Mouse (Mus musculus) liver (tissue): ENCODE measurements around the gene Bmi1.

ENCODE experiments used
- DNase-seq: peaks from one replicate; pipeline ENCODE4 v3.0.0-alpha.2; 2020; ENCODE audit warnings: mixed read lengths

Gene Bmi1

DNA sequence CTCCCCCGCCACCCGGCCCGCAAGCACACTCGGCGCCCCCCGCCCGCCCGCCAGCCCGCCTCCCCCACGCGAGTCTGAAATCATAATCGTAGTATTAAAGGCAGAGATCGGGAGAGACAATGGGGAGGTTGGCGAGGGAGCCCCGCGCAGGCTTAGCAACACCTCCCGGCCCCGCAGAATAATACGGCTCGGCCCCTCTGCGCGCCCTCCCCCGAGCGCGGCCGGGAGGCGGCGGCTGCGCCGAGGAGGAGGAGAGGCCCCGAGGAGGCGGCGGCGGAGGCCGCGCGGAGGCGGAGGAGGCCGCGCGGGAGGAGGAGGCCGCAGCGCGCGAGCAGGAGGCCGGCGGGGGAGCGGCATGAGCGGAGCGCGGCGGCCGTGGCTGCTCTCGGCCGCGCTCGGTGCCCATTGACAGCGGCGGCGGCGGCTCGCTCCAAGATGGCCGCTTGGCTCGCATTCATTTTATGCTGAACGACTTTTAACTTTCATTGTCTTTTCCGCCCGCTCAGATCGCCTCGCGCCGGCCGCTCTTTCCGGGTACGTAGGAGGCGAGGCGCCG, at the start of gene Bmi1:
Gene Bmi1 (plus strand): TSS at position 83 of the 556 bp plus-strand sequence.
- peak; percentile 66 for DNase-seq

DNA sequence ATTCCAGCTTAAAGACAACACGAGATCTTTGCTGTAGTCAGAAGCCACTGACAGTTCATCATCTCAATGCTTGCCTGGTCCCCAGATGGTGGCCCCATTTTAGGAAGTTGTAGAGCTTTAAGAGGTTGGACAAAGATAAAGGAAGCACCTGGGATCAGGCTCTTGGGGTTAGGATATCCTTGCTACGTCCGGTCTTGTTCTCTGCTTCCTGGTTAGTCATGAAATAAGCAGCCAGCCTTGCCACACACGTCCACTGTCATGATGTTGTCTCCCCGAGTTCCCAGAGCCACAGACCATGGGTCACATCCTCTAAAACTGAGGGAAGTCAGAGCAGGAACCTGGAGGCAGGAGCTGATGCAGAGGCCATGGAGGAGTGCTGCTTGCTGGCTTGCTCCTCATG, 46.3 kb upstream of the Bmi1 start:
- no peak for DNase-seq

DNA sequence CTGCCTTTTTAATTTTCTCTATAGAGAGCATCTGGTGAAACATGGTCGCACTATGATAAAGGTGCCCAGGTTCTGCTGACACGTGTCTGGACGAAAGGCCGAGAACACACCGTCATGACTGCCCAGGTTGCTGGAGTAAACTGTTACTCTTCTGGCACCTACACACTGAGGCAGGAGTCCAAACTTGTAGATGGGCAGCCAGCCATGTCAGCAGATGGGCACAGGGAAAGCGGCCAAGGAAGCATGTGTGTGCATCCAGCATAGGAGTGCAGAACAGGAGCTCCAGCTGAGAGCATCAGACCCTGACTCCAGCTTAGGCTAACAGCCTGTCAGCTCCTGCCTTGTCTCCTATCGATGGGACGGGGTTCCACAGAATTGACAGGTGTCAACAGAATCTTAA, 41.8 kb upstream of the Bmi1 start:
- no peak for DNase-seq

DNA sequence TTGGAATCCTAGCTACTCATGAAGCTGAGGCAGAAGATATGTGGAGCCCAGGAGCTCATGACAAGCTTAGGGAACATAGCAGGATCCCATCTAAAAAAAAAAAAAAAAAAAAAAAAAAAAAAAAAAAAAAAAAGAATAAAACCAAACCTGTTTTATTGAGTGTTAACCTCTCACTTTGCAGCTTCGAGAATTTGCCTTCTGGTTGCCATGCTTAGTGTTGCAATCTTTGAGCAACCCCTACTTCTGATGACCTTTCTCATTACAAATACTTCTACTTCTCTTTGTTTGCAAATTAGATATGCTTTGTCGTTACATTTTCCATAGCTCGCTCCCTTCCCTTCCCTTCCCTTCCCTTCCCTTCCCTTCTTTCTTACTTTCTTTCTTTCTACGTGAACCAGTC, 28.3 kb upstream of the Bmi1 start:
- no peak for DNase-seq

DNA sequence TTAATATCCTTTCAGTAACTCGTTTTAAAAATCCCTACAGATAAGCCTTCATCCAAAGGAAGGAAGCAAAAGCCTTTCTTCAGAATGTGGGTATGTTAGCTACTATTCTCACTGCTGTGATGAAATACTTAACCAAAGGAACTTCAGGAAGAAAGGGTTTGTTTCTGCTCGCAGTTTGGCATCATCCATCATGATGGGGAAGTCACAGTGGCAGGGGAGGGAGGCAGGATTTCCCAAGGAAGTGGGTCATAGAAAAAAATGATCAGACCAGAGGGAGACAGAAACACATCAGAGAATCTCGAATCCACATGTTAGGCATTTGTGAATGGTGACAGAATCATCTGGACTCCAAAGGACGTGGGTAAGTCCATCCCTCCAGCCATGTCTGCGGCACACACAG, 22.0 kb upstream of the Bmi1 start:
- no peak for DNase-seq

DNA sequence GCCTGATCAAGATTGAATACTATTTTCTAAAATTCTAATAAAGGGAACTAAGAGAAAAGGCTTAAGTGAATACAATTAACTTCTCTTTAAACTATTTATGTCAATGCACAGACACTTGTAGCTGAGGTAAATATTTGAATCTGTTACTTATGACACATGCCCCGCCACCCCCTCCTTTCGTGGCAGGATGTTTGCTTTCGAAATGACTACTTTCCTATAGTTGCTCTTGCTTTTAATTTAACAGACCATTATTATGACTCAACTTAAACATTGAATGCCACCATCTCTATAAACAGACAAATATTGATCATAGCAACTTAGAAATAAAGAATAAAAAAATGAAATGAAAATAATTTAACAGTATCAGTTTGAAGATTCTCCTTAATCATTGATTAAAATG, 12.8 kb upstream of the Bmi1 start:
- DNase-seq: no peak

DNA sequence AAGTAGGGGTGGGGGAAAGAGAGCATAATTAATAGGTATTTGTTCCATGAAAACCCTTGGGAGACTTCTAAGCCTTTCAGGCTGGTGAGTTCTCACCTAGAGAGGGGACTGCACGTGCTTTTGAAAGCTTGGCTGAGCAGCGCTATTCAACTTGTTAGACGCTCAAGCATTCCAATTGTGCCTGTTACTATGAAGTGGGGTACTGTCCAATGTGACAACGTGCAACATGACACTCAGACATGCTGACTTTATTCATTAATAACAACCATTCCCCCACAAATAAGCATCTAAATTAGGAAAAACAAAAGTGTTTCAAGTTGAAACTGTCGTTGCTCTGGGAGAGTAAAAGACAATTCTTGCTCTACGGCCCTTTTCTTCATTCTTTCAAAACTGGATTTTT, 5.8 kb upstream of the Bmi1 start:
- DNase-seq: no peak

DNA sequence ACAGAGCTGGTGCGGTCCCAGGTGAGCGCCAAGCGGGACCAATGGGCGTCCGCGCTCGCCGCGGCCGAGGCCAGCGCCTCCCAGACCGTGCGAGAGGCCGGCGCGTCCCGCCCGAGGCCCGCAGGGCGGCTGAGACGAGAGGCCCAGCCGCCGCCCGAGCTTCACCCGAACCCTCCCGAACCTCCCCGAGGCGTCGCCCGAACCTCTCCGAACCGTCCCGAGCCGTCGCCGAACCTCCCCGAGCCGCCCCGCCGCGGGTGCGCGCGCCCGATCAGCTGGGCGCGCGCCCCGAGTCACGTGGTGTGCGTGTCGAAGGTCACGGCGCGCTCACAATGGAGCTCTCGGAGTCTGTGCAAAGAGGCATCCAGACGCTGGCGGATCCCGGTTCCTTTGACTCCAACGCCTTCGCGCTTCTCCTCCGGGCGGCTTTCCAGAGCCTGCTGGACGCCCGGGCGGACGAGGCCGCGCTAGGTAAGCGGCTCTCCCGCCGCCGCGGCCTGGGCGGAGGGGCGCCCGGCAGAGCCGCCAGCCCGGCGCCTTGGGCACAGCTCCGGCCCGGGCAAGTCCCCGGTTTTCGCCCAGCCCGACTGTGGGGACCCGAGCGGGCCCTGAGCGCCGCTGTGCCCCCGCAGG, 4.6 kb upstream of the Bmi1 start, which contains the start of gene Commd3:
Gene Commd3 (plus strand): TSS at position 252 of the 633 bp plus-strand sequence.
- DNase-seq: peak; percentile 88

DNA sequence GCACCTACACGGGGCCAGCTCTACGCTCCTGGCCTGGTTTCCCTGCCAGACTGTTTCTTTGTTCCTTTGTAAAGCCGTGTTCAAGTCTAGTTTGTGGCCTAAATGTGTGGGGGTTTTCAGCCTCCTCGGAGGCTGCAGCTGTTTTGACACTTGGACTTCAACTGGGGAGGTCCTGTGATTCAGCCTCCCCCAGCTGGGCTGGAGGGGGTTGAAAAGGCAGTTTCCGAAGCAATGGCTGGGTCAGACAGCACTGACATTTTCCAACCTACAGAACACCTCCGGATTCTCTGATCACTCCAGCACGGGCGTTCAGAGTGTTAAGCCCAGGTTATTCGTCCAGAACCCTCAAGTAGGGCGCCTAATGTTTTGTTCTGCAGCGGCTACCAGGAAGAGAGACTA, 4.1 kb upstream of the Bmi1 start:
- DNase-seq: peak; percentile 31

DNA sequence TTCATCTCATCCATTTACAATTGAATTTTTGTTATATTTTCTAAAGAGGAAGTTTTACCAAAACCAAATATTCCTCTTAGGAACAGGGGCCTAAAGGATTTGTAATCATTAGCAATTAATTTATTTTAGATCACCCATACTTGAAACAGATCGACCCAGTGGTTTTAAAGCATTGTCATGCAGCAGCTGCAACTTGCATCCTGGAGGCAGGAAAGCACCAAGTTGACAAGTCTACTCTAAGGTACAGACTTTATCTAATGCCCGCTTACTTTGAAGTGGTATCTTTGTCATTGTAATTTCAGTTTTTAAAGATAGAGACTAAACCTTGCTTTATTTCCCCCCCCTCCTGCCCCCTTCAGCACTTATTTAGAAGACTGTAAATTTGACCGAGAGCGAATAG, 3.1 kb upstream of the Bmi1 start:
- no peak for DNase-seq

DNA sequence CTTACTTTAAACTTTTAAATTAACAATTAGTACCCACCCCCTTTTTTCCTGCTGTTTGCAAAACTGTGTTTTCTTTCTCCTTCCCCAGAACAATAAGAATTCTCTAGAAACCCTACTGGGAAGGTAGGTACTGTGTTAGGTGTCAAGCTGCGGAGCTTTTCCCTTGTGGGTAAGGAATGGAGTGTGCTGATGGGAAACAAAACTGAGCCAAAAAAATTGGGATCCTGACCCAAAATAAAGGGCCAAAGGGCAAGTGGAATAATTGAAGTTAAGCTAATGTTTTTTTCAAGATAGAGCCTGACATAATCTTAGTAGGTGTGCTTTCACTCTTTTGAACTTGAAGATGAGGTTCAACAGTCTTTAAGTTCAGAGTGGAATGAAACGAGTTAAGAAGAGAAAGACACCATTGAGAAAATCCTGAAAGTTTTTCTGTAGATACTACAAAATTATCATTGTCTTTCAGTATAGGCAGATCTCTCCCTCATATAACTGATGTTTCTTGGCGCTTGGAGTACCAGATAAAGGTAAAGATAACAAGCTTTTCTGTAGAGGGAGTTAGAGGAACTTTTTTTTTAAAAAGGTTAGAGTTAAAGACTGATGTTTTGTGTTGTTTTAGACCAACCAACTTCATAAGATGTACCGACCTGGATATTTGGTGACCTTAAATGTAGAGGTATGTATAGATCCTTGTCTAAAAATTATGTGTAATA, 2.5 kb upstream of the Bmi1 start:
- DNase-seq: no peak

DNA sequence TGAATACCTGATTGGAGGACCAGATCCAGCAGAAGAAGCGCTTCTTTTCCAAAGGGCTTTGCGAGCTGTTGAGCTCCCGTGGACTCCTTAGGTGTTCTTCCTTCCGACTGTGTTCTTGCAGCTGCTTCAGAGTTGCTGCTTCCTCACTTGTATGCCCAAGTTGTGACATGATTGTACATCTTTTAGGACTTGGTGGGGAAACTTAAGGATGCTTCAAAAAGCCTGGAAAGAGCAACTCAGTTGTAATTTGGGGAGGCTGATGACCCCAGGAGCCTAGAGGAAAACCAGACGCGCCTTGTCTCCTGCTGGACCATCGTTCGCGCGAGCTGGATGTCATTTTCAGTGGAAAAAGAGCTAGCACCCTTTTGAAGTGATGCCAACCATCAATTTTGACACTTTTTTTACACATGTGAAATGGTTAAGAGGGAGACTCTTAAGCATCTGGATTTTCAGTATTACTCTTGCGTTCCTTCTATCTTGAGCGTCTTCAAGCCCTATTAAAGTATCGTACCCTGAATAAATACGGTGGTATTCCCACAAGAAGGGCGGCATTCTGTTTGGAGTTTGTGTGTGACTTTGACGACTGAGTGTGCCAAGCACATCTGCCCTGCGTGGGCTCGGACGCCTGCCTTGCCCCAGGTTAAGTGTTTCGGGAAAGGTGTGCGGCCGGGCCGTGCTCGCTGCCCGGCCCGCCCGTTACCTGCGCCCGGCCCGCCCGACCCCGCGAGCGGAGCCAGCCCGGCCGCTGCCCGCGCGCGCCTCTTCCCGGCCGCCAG, 949 bp upstream of the Bmi1 start:
- no peak for DNase-seq

DNA sequence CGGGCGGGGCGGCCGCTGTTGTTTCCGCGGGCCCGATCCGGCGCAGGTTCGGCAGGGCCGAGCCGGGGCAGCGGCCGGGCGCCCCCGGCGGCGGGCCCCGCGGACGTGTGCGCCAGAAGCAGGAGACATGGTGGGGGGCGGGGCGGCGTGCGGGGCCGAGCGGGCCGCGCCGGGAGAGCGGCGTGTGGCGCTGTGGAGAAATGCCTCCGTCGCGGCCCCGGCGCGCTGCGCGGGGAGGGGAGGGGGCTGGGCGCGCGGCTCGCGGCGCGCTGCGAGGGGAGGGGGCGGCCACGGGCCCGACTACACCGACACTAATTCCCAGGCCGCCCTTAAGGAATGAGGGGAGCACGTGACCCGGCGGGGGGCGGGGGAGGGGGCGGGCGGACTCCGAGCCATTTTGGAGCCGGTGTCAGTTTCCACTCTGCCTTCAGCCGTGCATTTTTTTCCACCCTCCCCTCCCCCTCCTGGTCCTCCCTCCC, 322 bp upstream of the Bmi1 start:
- DNase-seq: peak; percentile 88

DNA sequence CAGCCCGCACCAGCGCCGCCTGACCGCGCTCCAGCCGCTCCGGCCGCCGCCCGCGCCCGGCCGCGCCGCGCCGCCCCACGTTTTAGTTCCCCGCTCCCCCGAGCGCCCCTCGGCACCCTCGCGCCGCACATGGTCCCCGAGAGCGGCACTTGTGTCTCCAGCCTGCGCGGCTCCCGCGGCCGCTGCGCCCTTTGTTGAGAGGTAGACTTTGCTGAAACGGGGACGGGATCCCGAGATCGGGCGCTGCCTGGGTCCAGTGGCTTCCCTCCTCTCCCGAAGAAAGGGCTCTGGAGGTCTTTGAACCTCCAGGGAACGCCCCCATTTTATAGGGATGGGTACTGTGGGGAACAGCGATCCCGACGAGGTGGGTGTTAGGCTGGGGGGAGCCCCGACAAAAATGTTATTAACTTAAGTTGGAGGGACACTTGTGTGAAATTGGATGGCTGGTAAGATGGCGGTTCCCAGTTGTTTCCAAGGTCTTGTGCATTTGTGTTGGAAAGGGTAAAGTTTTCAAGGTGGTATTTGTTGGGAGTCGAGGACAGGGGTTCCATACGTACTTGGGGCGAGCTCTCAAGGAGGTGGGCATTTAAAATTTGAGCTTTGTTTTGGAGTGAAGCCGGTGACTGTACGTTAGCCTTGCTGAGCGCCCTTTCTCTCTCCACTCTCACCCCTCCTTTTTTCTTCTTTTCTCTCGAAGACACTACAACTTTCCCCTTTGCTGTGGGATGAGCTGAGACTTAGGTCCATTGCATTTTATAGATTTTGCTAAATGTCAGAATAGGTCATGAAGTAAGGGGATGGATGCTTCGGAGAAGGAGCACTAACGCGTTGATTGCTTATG, 1.0 kb downstream of the Bmi1 start:
- peak; percentile 50 for DNase-seq

DNA sequence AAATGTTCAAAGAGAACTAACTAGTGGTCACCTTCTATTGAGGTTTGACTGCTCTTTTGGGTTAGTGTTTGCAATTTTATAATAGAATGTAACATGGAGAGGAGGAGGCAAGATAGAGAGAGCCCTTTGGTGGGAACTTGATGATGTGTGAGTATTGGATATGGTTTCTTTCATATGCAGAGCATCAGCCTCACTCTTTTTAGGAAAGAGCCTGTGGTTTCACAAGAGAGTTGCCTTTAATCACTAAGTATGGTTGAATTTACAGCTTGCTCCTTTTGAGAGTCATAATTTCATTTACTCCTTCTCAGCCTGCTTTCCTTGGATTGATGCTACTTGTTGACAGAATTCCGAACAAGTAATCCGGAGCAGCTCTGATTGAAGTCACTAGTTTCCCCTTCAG, 2.9 kb downstream of the Bmi1 start:
- DNase-seq: no peak

DNA sequence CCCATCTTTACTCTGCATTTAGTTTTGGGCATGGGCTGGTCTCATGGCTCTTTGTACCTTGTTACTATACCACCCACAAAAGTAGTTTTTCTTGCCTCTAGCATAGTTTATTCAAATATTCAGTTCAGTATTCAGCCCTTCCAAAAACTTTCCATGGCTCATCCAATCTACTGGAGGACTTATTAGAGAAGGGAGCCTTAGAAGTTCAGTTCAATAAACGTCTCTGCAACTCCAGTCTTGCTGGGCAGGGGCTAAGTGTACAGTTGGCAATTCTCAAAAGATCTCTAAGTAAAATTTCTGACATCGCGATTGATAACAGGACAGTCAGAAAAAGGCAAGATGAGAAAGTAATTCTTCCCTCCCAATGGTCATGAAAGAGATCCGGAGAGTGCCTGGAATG, 3.7 kb downstream of the Bmi1 start:
- no peak for DNase-seq

DNA sequence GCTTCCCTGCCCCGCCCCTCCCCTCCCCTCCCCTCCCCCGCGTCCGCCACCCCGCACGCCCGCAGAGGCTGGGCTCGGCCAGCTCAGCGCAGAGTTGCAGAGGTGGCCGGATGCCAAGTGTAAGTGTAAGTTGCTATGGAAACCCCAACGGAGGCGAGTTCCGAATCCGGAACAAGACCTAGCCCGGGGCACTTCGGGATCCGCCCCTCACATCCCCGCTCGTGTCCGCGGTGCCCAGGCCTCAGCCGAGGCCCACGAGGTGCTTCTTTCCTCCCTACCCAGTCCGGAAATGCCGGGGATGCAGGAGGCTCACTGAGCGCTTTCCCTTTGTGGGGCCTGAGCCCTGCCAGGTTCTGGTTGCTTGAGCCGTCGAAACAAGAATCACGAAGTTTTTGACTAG, 4.1 kb downstream of the Bmi1 start:
- peak; percentile 39 for DNase-seq

DNA sequence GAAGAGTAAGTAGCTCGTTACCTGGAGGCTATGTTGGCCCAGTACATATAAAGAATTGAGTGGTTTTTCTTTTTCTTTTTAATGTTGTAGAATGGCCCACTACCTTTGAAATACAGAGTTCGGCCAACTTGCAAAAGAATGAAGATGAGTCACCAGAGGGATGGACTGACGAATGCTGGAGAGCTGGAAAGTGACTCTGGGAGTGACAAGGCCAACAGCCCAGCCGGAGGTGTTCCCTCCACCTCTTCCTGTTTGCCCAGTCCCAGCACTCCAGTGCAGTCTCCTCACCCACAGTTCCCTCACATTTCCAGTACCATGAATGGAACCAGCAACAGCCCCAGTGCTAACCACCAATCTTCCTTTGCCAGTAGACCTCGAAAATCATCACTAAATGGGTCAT, 7.2 kb downstream of the Bmi1 start:
- no peak for DNase-seq

DNA sequence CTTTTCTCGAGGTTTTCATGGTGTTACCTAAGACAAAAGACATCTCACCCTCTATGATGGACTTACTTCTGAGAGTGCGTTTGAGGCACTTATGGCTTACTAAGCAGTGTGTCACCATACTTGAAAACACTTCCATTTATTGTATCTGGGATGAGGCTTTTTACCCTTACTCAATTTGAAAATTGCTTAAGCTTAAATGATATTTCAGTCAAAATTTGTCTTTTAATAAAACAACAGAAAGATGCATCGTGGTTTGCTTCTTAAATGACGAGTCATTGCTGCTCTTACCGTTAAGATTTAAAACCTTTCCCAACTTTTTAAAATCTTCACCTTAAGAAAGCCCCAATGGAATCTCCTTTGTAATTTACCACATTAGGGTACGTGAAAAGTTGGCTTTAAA, 9.6 kb downstream of the Bmi1 start:
- no peak for DNase-seq

DNA sequence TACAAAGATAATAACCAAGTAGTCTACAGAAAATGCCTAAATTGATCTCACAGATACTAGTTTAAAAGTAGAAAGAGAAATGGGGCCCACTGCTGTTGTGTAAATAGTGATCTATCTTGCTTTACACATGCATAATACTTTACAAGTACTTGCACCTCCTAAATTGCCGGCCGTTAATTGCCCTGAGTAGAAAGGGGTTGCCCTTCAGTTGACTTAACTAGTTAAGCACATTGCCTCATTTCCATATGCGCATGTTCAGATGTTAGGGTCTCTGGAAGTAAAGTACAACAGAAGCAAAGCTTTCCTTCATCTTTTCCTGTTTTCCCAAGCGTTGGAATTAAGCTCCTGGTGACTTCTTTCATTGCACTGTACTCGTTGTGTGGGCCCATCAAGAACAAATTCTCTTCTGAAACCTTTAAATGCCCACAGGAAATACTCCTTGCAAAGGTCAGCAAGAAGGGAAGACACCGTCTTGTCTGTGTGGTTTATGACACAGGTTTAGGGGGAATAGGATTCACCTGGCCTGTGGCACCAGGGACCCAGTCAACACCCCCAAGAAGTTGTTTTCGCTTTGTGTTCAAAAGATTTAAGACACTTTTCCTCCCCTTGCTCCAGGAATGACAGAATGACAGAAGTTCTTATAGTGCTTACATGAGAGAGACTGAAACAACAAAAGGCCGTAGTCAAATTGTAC, 10.2 kb downstream of the Bmi1 start:
- no peak for DNase-seq

DNA sequence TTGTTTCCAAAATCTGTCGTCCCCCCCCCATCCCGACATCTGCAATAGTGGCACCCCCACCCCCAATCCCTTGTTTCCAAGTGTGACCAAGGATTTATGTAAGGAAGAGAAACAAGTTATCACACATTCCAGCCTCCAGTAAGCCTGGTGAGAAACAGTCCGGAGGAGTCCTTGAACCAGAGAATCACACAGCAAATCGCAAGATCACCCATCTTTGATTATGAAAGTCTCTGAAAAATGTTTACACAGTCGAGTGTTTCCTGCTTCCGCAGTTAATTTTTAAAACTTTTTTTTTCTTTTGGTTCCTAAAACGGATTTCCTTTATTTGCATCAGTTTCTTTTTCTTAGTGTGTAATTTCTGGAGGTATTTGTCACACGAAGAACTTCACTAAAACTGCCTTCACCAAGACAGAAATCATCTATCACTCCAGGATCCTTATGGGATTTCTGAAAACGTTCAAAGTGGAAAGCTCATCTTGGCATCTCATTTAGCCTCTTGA, 10.9 kb downstream of the Bmi1 start:
- no peak for DNase-seq

DNA sequence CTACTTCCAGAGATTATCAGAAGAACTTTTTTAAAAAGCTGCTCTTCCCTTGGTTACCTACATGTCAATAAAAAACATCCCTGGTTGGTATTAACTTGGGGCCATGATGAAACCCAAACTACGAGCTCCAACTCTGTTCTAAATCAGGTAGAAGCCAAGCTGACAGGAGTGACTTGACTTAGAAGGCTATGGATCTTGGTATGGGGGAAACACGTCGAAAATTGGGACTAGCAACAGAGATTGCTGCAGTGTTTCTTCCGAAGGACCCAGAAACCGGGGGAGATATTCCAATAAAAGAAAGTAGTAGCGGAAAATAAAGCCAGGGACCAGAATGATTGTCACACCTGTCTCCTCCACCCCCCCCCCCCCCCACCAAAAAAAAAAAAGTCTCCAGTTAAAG, 11.5 kb downstream of the Bmi1 start:
- no peak for DNase-seq
